Mouse (Mus musculus): ENCODE results near the gene Mpzl3. TPM values are rescaled to one million over a fixed set of nuclear protein-coding genes. Genes with fewer than 3 reads are reported as not detected.

Gene Mpzl3
- polyA plus RNA-seq, 1 experiment, result 0.47 TPM

DNA sequence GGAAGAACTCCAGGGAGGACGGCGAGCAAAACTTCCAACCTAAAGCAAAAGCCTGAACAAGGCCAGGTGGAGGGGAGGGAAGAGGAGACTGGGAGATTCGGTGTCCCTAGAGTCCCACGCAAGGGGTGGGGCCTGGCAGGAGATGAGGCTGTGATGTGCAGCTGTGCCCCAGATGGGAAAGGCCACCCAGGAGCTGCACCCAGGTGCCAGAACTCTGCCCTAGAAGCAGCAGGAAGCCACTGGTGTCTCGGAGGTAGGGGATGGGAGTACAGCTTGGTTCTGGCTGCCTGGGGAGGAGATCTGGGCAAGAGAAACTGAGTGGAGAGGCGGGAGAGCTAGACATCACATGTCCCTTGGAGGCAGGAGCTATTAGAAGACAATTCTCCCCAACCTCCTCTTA, 66.0 kb downstream of the Mpzl3 start:
- TF ChIP-seq MYOG (IDR thresholded peaks at IDR 0.05; ENCODE audit: control insufficient read depth in 1 of 3, insufficient read depth in 1 of 3, insufficient read length in 2 of 3, low read depth in 2 of 3) (no peak), REST (IDR thresholded peaks at IDR 0.05; ENCODE audit: insufficient read depth, insufficient read length) (no peak), E2F4 (IDR thresholded peaks at IDR 0.05; ENCODE audit: insufficient read depth) (no peak), TCF12 (IDR thresholded peaks at IDR 0.05; ENCODE audit: insufficient read depth, poor library complexity, severe bottlenecking) (no peak), POLR2A (IDR thresholded peaks at IDR 0.05; ENCODE audit: insufficient read length, low read depth) (no peak), USF1 (IDR thresholded peaks at IDR 0.05; ENCODE audit: low read depth) (no peak), CEBPB (IDR thresholded peaks at IDR 0.05; ENCODE audit: insufficient read depth, poor library complexity, severe bottlenecking) (no peak), POLR2AphosphoS2 (IDR thresholded peaks at IDR 0.05; ENCODE audit: insufficient read length, low read depth) (no peak), SRF (IDR thresholded peaks at IDR 0.05; ENCODE audit: control insufficient read depth, insufficient read length, low read depth) (no peak), MAX (IDR thresholded peaks at IDR 0.05; ENCODE audit: low read depth) (no peak), TCF3 (IDR thresholded peaks at IDR 0.05; ENCODE audit: insufficient read length, low read depth) (no peak), MYOD1 (IDR thresholded peaks at IDR 0.05; ENCODE audit: control insufficient read depth in 1 of 3, insufficient read length in 2 of 3, low read depth in 2 of 3) (no peak)
- no peaks in the 10 kb centered on the region for H3K36me3 ChIP-seq (ENCODE audit: control insufficient read depth, insufficient read depth)
- no peak overlapping the region for H3K4me3 ChIP-seq
- no peaks in the 10 kb centered on the region for H3K79me2 ChIP-seq (ENCODE audit: control insufficient read depth, insufficient read depth)
- H3K4me2 ChIP-seq (ENCODE audit: low read depth), result no peak overlapping the region
- H3K27me3 ChIP-seq (ENCODE audit: control insufficient read depth, insufficient read depth, insufficient read length), result peaks cover 56% of the 10 kb centered on the region
- no peak overlapping the region for H3ac ChIP-seq (ENCODE audit: control insufficient read depth, insufficient read length)

DNA sequence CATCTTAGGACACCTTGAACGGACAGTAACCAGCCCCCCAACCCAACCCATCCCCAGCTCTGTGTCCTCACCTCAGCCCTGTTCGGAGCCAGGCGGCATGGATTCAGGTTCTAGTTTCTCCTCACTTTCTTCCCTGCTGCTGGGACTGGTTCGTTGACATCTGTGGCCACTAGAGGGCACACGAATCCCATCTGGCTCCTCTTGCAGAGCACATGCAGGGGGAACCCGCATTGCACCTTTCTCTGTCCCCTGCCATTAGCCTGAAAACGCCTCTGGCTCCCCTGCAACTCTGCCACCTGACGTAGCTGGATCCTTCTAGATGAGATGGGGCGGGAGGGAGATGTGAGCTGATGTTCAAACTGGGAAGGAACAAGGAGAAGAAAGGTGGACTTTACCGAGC, 66.8 kb downstream of the Mpzl3 start:
- no peak overlapping the region for H3K4me3 ChIP-seq
- H3K4me2 ChIP-seq (ENCODE audit: low read depth), result no peak overlapping the region
- no peak for TF ChIP-seq MYOG (IDR thresholded peaks at IDR 0.05; ENCODE audit: control insufficient read depth in 1 of 3, insufficient read depth in 1 of 3, insufficient read length in 2 of 3, low read depth in 2 of 3)
- no peak for TF ChIP-seq MYOD1 (IDR thresholded peaks at IDR 0.05; ENCODE audit: control insufficient read depth in 1 of 3, insufficient read length in 2 of 3, low read depth in 2 of 3)
- no peak for TF ChIP-seq POLR2A (IDR thresholded peaks at IDR 0.05; ENCODE audit: insufficient read length, low read depth)
- TF ChIP-seq USF1 (IDR thresholded peaks at IDR 0.05; ENCODE audit: low read depth), result no peak
- no peak for TF ChIP-seq POLR2AphosphoS2 (IDR thresholded peaks at IDR 0.05; ENCODE audit: insufficient read length, low read depth)
- no peak for TF ChIP-seq REST (IDR thresholded peaks at IDR 0.05; ENCODE audit: insufficient read depth, insufficient read length)
- no peak for TF ChIP-seq E2F4 (IDR thresholded peaks at IDR 0.05; ENCODE audit: insufficient read depth)
- TF ChIP-seq CEBPB (IDR thresholded peaks at IDR 0.05; ENCODE audit: insufficient read depth, poor library complexity, severe bottlenecking), result no peak
- no peak for TF ChIP-seq MAX (IDR thresholded peaks at IDR 0.05; ENCODE audit: low read depth)
- no peak for TF ChIP-seq TCF3 (IDR thresholded peaks at IDR 0.05; ENCODE audit: insufficient read length, low read depth)
- no peak for TF ChIP-seq SRF (IDR thresholded peaks at IDR 0.05; ENCODE audit: control insufficient read depth, insufficient read length, low read depth)
- H3K79me2 ChIP-seq (ENCODE audit: control insufficient read depth, insufficient read depth), result no peaks in the 10 kb centered on the region
- peaks cover 58% of the 10 kb centered on the region for H3K27me3 ChIP-seq (ENCODE audit: control insufficient read depth, insufficient read depth, insufficient read length)
- no peak overlapping the region for H3ac ChIP-seq (ENCODE audit: control insufficient read depth, insufficient read length)
- no peaks in the 10 kb centered on the region for H3K36me3 ChIP-seq (ENCODE audit: control insufficient read depth, insufficient read depth)

DNA sequence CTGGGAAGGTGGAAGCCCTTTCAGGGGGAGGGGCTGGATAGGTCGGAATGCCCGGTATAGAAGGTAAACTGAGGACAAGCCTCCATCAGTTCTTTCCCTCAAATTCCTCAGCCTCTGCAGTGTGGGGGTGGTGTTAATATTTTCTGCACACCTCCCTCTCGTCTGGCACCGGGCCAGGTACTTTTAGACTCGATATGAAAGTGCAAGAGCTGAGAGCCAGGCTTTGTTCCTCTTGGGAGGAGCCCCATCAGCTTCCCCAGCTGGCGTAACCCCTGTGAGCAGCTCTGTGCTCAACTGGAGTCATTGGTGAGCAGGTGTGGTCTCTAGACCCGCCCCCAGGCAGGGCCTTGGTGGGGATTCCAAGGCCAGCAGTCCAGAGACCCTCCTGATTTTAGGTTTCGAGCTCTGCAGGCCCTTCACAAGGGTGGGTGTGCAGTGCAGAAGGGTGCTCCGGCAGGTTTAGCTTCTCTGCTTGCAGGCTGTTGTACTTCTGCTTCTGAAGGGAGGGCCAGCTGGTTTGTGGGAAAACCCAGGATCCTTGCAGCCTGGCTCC, 67.3 kb downstream of the Mpzl3 start:
- TF ChIP-seq REST (IDR thresholded peaks at IDR 0.05; ENCODE audit: insufficient read depth, insufficient read length) (no peak), TCF3 (IDR thresholded peaks at IDR 0.05; ENCODE audit: insufficient read length, low read depth) (no peak), POLR2AphosphoS2 (IDR thresholded peaks at IDR 0.05; ENCODE audit: insufficient read length, low read depth) (no peak), MYOG (IDR thresholded peaks at IDR 0.05; ENCODE audit: control insufficient read depth in 1 of 3, insufficient read depth in 1 of 3, insufficient read length in 2 of 3, low read depth in 2 of 3) (no peak), MAX (IDR thresholded peaks at IDR 0.05; ENCODE audit: low read depth) (no peak), MYOD1 (IDR thresholded peaks at IDR 0.05; ENCODE audit: control insufficient read depth in 1 of 3, insufficient read length in 2 of 3, low read depth in 2 of 3) (no peak)
- Histone ChIP-seq H3K36me3 (ENCODE audit: control insufficient read depth, insufficient read depth) (no peaks in the 10 kb centered on the region), H3K79me2 (ENCODE audit: control insufficient read depth, insufficient read depth) (no peaks in the 10 kb centered on the region), H3K4me2 (ENCODE audit: low read depth) (no peak overlapping the region), H3K27me3 (ENCODE audit: control insufficient read depth, insufficient read depth, insufficient read length) (peaks cover 61% of the 10 kb centered on the region), H3K4me3 (no peak overlapping the region), H3ac (ENCODE audit: control insufficient read depth, insufficient read length) (no peak overlapping the region)

DNA sequence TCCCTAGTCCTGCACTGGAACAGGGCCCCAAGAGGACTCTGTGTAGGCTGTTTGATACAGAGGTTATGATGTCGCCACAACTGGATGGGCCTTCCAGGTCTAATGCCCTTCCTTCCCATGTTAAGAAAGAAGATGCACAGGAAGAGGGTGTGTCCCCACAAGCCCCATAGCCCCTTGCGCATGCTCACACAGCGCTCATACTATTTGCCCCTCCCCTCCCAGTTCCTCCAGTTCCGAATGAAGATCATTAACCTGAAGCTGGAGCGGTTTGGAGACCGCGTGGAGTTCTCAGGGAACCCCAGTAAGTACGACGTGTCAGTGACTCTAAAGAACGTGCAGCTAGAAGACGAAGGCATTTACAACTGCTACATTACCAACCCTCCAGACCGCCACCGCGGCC, 70.2 kb downstream of the Mpzl3 start:
- Histone ChIP-seq H3K4me2 (ENCODE audit: low read depth) (no peak overlapping the region), H3K79me2 (ENCODE audit: control insufficient read depth, insufficient read depth) (no peaks in the 10 kb centered on the region), H3K4me3 (no peak overlapping the region), H3K27me3 (ENCODE audit: control insufficient read depth, insufficient read depth, insufficient read length) (peaks cover 57% of the 10 kb centered on the region), H3ac (ENCODE audit: control insufficient read depth, insufficient read length) (no peak overlapping the region), H3K36me3 (ENCODE audit: control insufficient read depth, insufficient read depth) (no peaks in the 10 kb centered on the region)
- TF ChIP-seq CEBPB (IDR thresholded peaks at IDR 0.05; ENCODE audit: insufficient read depth, poor library complexity, severe bottlenecking) (no peak), TCF3 (IDR thresholded peaks at IDR 0.05; ENCODE audit: insufficient read length, low read depth) (no peak), POLR2A (IDR thresholded peaks at IDR 0.05; ENCODE audit: insufficient read length, low read depth) (no peak)

DNA sequence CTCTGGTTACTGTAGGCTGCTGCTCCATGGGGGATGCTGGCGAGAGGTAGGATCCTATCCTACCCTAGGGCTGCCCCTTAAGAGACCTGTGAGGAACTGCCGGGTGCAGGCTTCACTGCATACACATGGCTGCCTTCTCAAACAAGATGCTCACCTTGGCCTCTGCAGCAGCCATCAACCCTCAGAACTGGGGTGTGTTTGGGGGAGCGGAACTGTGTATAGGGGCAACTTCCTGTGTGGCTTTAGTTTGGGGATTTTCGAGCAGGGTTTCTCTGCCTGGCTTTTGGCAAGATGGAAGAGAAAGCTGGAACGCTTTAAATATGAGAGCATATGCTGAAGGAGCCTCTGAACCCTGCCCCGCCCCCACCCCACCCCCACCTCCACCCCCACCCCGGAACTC, 72.0 kb downstream of the Mpzl3 start:
- H3K4me2 ChIP-seq (ENCODE audit: low read depth), result no peak overlapping the region
- no peaks in the 10 kb centered on the region for H3K79me2 ChIP-seq (ENCODE audit: control insufficient read depth, insufficient read depth)
- H3K36me3 ChIP-seq (ENCODE audit: control insufficient read depth, insufficient read depth), result no peaks in the 10 kb centered on the region
- TF ChIP-seq POLR2A (IDR thresholded peaks at IDR 0.05; ENCODE audit: insufficient read length, low read depth) (no peak), MYOG (IDR thresholded peaks at IDR 0.05; ENCODE audit: control insufficient read depth in 1 of 3, insufficient read depth in 1 of 3, insufficient read length in 2 of 3, low read depth in 2 of 3) (no peak), E2F4 (IDR thresholded peaks at IDR 0.05; ENCODE audit: insufficient read depth) (no peak), POLR2AphosphoS2 (IDR thresholded peaks at IDR 0.05; ENCODE audit: insufficient read length, low read depth) (no peak), CEBPB (IDR thresholded peaks at IDR 0.05; ENCODE audit: insufficient read depth, poor library complexity, severe bottlenecking) (no peak), SRF (IDR thresholded peaks at IDR 0.05; ENCODE audit: control insufficient read depth, insufficient read length, low read depth) (no peak), MYOD1 (IDR thresholded peaks at IDR 0.05; ENCODE audit: control insufficient read depth in 1 of 3, insufficient read length in 2 of 3, low read depth in 2 of 3) (no peak)
- H3K4me3 ChIP-seq, result no peak overlapping the region
- H3K27me3 ChIP-seq (ENCODE audit: control insufficient read depth, insufficient read depth, insufficient read length), result peaks cover 64% of the 10 kb centered on the region
- H3ac ChIP-seq (ENCODE audit: control insufficient read depth, insufficient read length), result no peak overlapping the region

Other genes starting within 250 kb of the Mpzl3 start
- gene Kmt2a, start 173.9 kb upstream of the Mpzl3 start, polyA plus RNA-seq (2012; fragmentation: generic; extraction: Trizol), result 4.5 TPM
- gene Atp5l, start 134.4 kb upstream of the Mpzl3 start, polyA plus RNA-seq (2012; fragmentation: generic; extraction: Trizol), result 773 TPM
- 13.3 TPM for gene Ube4a, start 89.6 kb upstream of the Mpzl3 start, polyA plus RNA-seq (2012; fragmentation: generic; extraction: Trizol)
- 0.06 TPM for gene Cd3g, start 74.8 kb upstream of the Mpzl3 start, polyA plus RNA-seq (2012; fragmentation: generic; extraction: Trizol)
- gene Cd3d, start 73.4 kb upstream of the Mpzl3 start, polyA plus RNA-seq (2012; fragmentation: generic; extraction: Trizol), result not detected
- gene Cd3e, start 45.6 kb upstream of the Mpzl3 start, polyA plus RNA-seq (2012; fragmentation: generic; extraction: Trizol), result not detected
- not detected for gene Mpzl2, start 15.4 kb upstream of the Mpzl3 start, polyA plus RNA-seq (2012; fragmentation: generic; extraction: Trizol)
- not detected for gene Jaml, start 24.0 kb downstream of the Mpzl3 start, polyA plus RNA-seq (2012; fragmentation: generic; extraction: Trizol)
- not detected for gene Scn2b, start 62.6 kb downstream of the Mpzl3 start, polyA plus RNA-seq (2012; fragmentation: generic; extraction: Trizol)
- not detected for gene Scn4b, start 83.2 kb downstream of the Mpzl3 start, polyA plus RNA-seq (2012; fragmentation: generic; extraction: Trizol)
- gene BC049352, start 126.8 kb downstream of the Mpzl3 start, polyA plus RNA-seq (2012; fragmentation: generic; extraction: Trizol), result not detected
- gene Tmprss4, start 148.9 kb downstream of the Mpzl3 start, polyA plus RNA-seq (2012; fragmentation: generic; extraction: Trizol), result not detected
- gene Il10ra, start 214.0 kb downstream of the Mpzl3 start, polyA plus RNA-seq (2012; fragmentation: generic; extraction: Trizol), result not detected

All from myocyte (in vitro differentiated cells).